Mouse (Mus musculus): ENCODE data around the gene Nsl1.

GRCm38 (mm10) chr1:191105246-191105645 is 42.4 kb downstream of the Nsl1 start:
- TF ChIP-seq CTCF (IDR thresholded peaks at IDR 0.05; ENCODE audit: control insufficient read depth, insufficient read depth, insufficient replicate concordance, low read depth, low read length), result no peak
- no peak for TF ChIP-seq POLR2A (IDR thresholded peaks at IDR 0.05; ENCODE audit: control insufficient read depth, low read depth, low read length)
